Mouse (Mus musculus) kidney, postnatal 25 days (tissue): ENCODE results near the gene Bcar1.

Experiments used
- DNase-seq, 2 experiments: peaks; one replicate each; pipeline ENCODE4 v3.0.0; 2021; ENCODE audit warnings: mixed read lengths in 2 of 2

Gene Bcar1

DNA sequence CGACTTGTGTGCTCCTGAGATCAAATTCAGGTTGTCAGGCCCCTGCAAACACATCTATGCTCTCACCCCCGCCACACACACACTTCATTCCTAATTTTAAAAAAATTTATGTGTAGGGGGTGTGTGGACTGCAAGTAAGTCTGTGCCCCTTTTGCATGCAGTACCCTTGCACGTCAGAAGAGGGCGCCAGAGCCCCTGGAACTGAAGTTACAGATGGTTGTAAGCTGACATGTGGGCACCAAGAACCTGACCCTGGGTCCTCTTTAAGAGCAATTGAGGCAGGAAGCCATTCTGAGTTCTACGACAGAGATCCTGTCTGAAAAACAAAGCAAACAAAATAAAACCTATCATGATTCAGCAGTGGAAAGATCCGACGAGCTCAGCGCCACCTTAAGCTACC, 67.4 kb downstream of the Bcar1 start:
- no peak for DNase-seq

DNA sequence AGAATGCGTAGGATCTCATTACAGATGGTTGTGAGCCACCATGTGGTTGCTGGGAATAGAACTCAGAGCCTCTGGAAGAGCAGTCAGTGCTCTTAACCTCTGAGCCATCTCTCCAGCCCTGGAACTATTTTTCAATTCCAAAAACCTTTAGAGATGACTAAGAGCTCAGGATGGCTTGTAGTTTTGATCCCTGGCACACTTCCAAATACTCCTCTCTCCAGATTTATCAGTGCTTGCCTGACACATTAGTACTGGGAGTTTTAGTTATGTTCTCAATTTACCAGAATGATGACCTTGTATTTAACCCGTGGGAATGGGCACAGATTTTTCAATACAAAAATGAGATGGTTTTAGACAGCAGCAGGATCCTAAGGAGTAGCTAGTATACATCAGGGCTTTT, 76.9 kb downstream of the Bcar1 start:
- DNase-seq, result no peak

DNA sequence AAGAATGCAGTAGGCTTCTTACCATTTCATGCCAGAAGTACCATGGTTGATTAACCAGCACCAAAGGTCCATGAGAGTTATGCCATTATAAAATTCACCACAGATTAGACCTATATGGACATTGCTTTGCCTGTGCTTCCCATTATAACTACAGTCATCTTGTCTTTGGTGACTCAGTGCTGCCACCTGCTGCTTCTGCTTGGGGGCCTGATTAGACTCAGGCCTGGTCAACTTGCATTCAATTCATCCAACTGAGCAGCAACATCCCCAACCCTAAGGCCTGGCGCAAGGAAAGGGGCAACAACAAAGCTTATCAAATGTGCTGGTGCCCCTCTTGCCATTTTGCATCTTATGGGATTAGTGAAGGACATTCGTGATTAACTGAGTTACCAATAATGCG, 81.1 kb downstream of the Bcar1 start:
- peak; percentile 87 to 94 for DNase-seq
